Mouse (Mus musculus) urinary bladder, postnatal 36 days (tissue): ENCODE results near the gene Tbc1d16.

Experiments
- DNase-seq, 2 experiments: peaks; one replicate each; pipeline ENCODE4 v3.0.0; 2022; ENCODE audit warnings: low spot score in 2 of 2, mixed read lengths in 1 of 2

Gene Tbc1d16

GRCm38 (mm10) chr11:119144801-119145475 lies 83.4 kb downstream of the Tbc1d16 start:
- DNase-seq: no peak

- no peak for DNase-seq
Measured at GRCm38 (mm10) chr11:119143376-119144002, 84.8 kb downstream of the Tbc1d16 start.

GRCm38 (mm10) chr11:119142615-119143014 lies 85.7 kb downstream of the Tbc1d16 start:
- DNase-seq: no peak

GRCm38 (mm10) chr11:119139026-119139425 lies 89.3 kb downstream of the Tbc1d16 start:
- DNase-seq: no peak

GRCm38 (mm10) chr11:119138205-119138604 lies 90.1 kb downstream of the Tbc1d16 start:
- DNase-seq: no peak

GRCm38 (mm10) chr11:119134586-119134985 lies 93.7 kb downstream of the Tbc1d16 start:
- no peak for DNase-seq

GRCm38 (mm10) chr11:119133437-119134221 lies 94.7 kb downstream of the Tbc1d16 start:
- DNase-seq: peak in 1 of 2 experiments; percentile 56

GRCm38 (mm10) chr11:119132198-119133035 lies 95.9 kb downstream of the Tbc1d16 start:
- DNase-seq: no peak

- no peak for DNase-seq
Measured at GRCm38 (mm10) chr11:119130081-119130765, 98.1 kb downstream of the Tbc1d16 start.

- DNase-seq: no peak
Measured at GRCm38 (mm10) chr11:119129281-119130058, 98.8 kb downstream of the Tbc1d16 start.

- no peak for DNase-seq
Measured at GRCm38 (mm10) chr11:119128668-119129280, 99.5 kb downstream of the Tbc1d16 start.

- DNase-seq: peak; percentile 79 to 89
Measured at GRCm38 (mm10) chr11:119127686-119128473, 100.4 kb downstream of the Tbc1d16 start.

- peak in 1 of 2 experiments; percentile 27 for DNase-seq
Measured at GRCm38 (mm10) chr11:119127147-119127546, 101.2 kb downstream of the Tbc1d16 start.

GRCm38 (mm10) chr11:119125929-119126861 lies 102.1 kb downstream of the Tbc1d16 start:
- peak; percentile 95 to 96 for DNase-seq

GRCm38 (mm10) chr11:119124536-119124935 lies 103.8 kb downstream of the Tbc1d16 start:
- peak in 1 of 2 experiments; percentile 31 for DNase-seq

GRCm38 (mm10) chr11:119123522-119124319 lies 104.6 kb downstream of the Tbc1d16 start:
- no peak for DNase-seq

GRCm38 (mm10) chr11:119122396-119122795 lies 105.9 kb downstream of the Tbc1d16 start:
- DNase-seq: no peak
